ENCODE assay signal across 14 mouse cellular contexts in genomic region chr8:11746850-11747600, GRCm38 (mm10). TPM values are rescaled to one million over a fixed set of nuclear protein-coding genes. Genes with fewer than 3 reads are reported as not detected.
DNase-seq lines count a peak whose midpoint lies in the region; ATAC-seq lines count a peak whose summit lies in the region.
"Had no signal": no experiment of that assay in that cellular context is flagged by ENCODE, and none has a peak within 500 bp of the region (broad histone marks: within the 10 kb centered on the region; RNA-seq: fewer than 3 reads in every experiment).

No protein-coding gene starts in this region.

- 90% methylated on average over 11 of the region's 11 CpGs for WGBS in hindbrain, embryonic 13.5 days
- WGBS in hindbrain, embryonic 10.5 days = 80% methylated on average over 11 of the region's 11 CpGs
- WGBS in heart, embryonic 12.5 days = 45% methylated on average over 11 of the region's 11 CpGs

- H3K9ac ChIP-seq in hindbrain, embryonic 13.5 days = 0 out of 2 replicates have a peak overlapping the region, but pooled peaks have one; percentile 35
- H3K9ac ChIP-seq in heart, embryonic 12.5 days = peak overlapping the region; percentile 40
- H3K9ac ChIP-seq: liver, embryonic 15.5 days had no signal

- DNase-seq in hindbrain, embryonic 10.5 days (ENCODE audit: low spot score) = no peak
- DNase-seq in kidney, adult 18-20 months = peak; percentile 22
- peak; percentile 31 to 62 for DNase-seq in kidney, postnatal 4 days
- DNase-seq in urinary bladder, postnatal 4 days (ENCODE audit: low spot score in 2 of 2) = no peak
- DNase-seq in spleen, adult 12 weeks (ENCODE audit: low spot score) = no peak
- no peak for DNase-seq in thymus, postnatal 10 days (ENCODE audit: low spot score in 2 of 2)
- DNase-seq: adrenal gland, postnatal 36 days; thymus, postnatal 25 days had no signal

- no peak overlapping the region for H3K27ac ChIP-seq in hindbrain, embryonic 13.5 days
- no peak overlapping the region for H3K27ac ChIP-seq in hindbrain, embryonic 10.5 days
- H3K27ac ChIP-seq in heart, embryonic 12.5 days (ENCODE audit: poor library complexity, severe bottlenecking) = peak overlapping the region; percentile 78
- H3K27ac ChIP-seq: layer of hippocampus, adult 2 months; liver, embryonic 15.5 days had no signal

- H3K4me3 ChIP-seq in hindbrain, embryonic 13.5 days = no peak overlapping the region
- no peak overlapping the region for H3K4me3 ChIP-seq in hindbrain, embryonic 10.5 days
- H3K4me3 ChIP-seq in heart, embryonic 12.5 days = no peak overlapping the region
- H3K4me3 ChIP-seq: layer of hippocampus, adult 2 months; liver, embryonic 15.5 days had no signal

- no peaks in the 10 kb centered on the region for H3K36me3 ChIP-seq in hindbrain, embryonic 13.5 days
- peaks cover 10% of the 10 kb centered on the region for H3K36me3 ChIP-seq in hindbrain, embryonic 10.5 days
- H3K36me3 ChIP-seq in heart, embryonic 12.5 days = no peaks in the 10 kb centered on the region
- H3K36me3 ChIP-seq: liver, embryonic 15.5 days had no signal

- peaks cover 34% of the 10 kb centered on the region; the same call in 1 of the 2 replicates for H3K4me1 ChIP-seq in hindbrain, embryonic 13.5 days (replicated peaks)
- H3K4me1 ChIP-seq in hindbrain, embryonic 10.5 days (replicated peaks) = peaks cover 14% of the 10 kb centered on the region
- H3K4me1 ChIP-seq in heart, embryonic 12.5 days (replicated peaks) = peaks cover 69% of the 10 kb centered on the region

- H3K9me3 ChIP-seq in hindbrain, embryonic 13.5 days = no peaks in the 10 kb centered on the region
- H3K9me3 ChIP-seq in hindbrain, embryonic 10.5 days = no peaks in the 10 kb centered on the region
- no peaks in the 10 kb centered on the region for H3K9me3 ChIP-seq in heart, embryonic 12.5 days (replicated peaks)
- H3K9me3 ChIP-seq: liver, embryonic 15.5 days had no signal

- no peaks in the 10 kb centered on the region for H3K27me3 ChIP-seq in hindbrain, embryonic 13.5 days
- no peaks in the 10 kb centered on the region for H3K27me3 ChIP-seq in hindbrain, embryonic 10.5 days (ENCODE audit: insufficient read depth, poor library complexity, severe bottlenecking)
- no peaks in the 10 kb centered on the region for H3K27me3 ChIP-seq in heart, embryonic 12.5 days (replicated peaks)
- H3K27me3 ChIP-seq: liver, embryonic 15.5 days had no signal

- ATAC-seq in hindbrain, embryonic 13.5 days (ENCODE audit: low FRiP score) = no peak
- 0 out of 2 replicates have a peak, but pooled peaks have one; percentile 29 for ATAC-seq in heart, embryonic 12.5 days (ENCODE audit: insufficient number of reproducible peaks, low FRiP score)

- H3K4me2 ChIP-seq in hindbrain, embryonic 13.5 days = no peak overlapping the region
- no peak overlapping the region; the same call in 1 of the 2 replicates for H3K4me2 ChIP-seq in heart, embryonic 12.5 days
- H3K4me2 ChIP-seq: liver, embryonic 15.5 days had no signal

RNA-seq across cellular contexts. Expression of gene Arhgef7, which starts 19.5 kb away (rescaled TPM):
- 62.4 and 62.5 TPM in 2 replicates for polyA plus RNA-seq in hindbrain, embryonic 13.5 days (2015; fragmentation: Nextera tagmentation; extraction: Ambion mirVana)
- polyA plus RNA-seq in hindbrain, embryonic 10.5 days (2016; fragmentation: Nextera tagmentation; extraction: Ambion mirVana) = 50.5 and 55.4 TPM in 2 replicates
- 70.5 and 75.3 TPM in 2 replicates for polyA plus RNA-seq in heart, embryonic 12.5 days (2016; fragmentation: Nextera tagmentation; extraction: Ambion mirVana)

RNA-seq across cellular contexts. Expression of gene 1700016D06Rik, which starts 46.2 kb away (rescaled TPM):
- not detected in 2 replicates for polyA plus RNA-seq in hindbrain, embryonic 13.5 days (2015; fragmentation: Nextera tagmentation; extraction: Ambion mirVana)
- 0.22 TPM in 1 of 2 replicates, not detected in the other for polyA plus RNA-seq in hindbrain, embryonic 10.5 days (2016; fragmentation: Nextera tagmentation; extraction: Ambion mirVana)
- polyA plus RNA-seq in heart, embryonic 12.5 days (2016; fragmentation: Nextera tagmentation; extraction: Ambion mirVana) = not detected in 2 replicates
- polyA plus RNA-seq: C2C12; cortical plate, adult 2 months; liver, embryonic 15.5 days had no signal

Comparison
In these comparisons a context has a peak if more than half of its experiments do, and no peak if none do; other contexts are left out.
1. DNase-seq: peak in kidney, adult 18-20 months (single experiment) and kidney, postnatal 4 days (2 of 2); none in hindbrain, embryonic 10.5 days (single experiment), urinary bladder, postnatal 4 days (0 of 2), spleen, adult 12 weeks (single experiment) and thymus, postnatal 10 days (0 of 2).